Mouse (Mus musculus) heart, embryonic 11.5 days (tissue): ENCODE results near the gene Haao. TPM values are rescaled to one million over a fixed set of nuclear protein-coding genes. Genes with fewer than 3 reads are reported as not detected.
A peak's percentile ranks its signal among the peaks of the same experiment; 100 is the strongest.
"Not testable (repeated sequence)": the region's sequence is repeated elsewhere in the genome, so short reads cannot be mapped to it uniquely, and the experiment has no call there.

Experiments
- ATAC-seq: fragments of 200-750 bp; cut with Nextera tagmentation; replicated peaks from 2 replicates; pipeline ENCODE4 v1.8.0; 2017; ENCODE audit warnings: moderate library complexity; ENCODE audit not compliant: insufficient number of reproducible peaks, low FRiP score, low TSS enrichment
- H3K27ac ChIP-seq: fragments of 300-500 bp; sonication (generic); 2 replicates; pipeline ENCODE4 v1.5.1; 2014; ENCODE audit warnings: mild to moderate bottlenecking, low read depth, low read length
- H3K27me3 ChIP-seq: fragments of 300-500 bp; sonication (generic); 2 replicates; pipeline ENCODE4 v1.6.1; 2014; ENCODE audit warnings: mild to moderate bottlenecking, low read length, mixed read lengths; ENCODE audit not compliant: control insufficient read depth, insufficient read depth
- H3K36me3 ChIP-seq: fragments of 300-500 bp; sonication (generic); 2 replicates; pipeline ENCODE4 v1.6.1; 2014; ENCODE audit warnings: mild to moderate bottlenecking, low read length, moderate library complexity, mixed read lengths; ENCODE audit not compliant: control insufficient read depth, insufficient read depth
- H3K4me1 ChIP-seq: fragments of 300-500 bp; sonication (generic); 2 replicates; pipeline ENCODE4 v1.6.1; 2014; ENCODE audit warnings: low read length; ENCODE audit not compliant: control insufficient read depth, insufficient read depth
- H3K4me2 ChIP-seq: fragments of 300-500 bp; sonication (generic); 2 replicates; pipeline ENCODE4 v1.6.1; 2014; ENCODE audit warnings: mild to moderate bottlenecking, moderate library complexity
- H3K4me3 ChIP-seq: fragments of 300-500 bp; sonication (generic); 2 replicates; pipeline ENCODE4 v1.5.1; 2014; ENCODE audit warnings: low read depth, low read length
- H3K9ac ChIP-seq: fragments of 300-500 bp; sonication (generic); 2 replicates; pipeline ENCODE4 v1.6.1; 2014; ENCODE audit warnings: mild to moderate bottlenecking, low read depth, low read length, moderate library complexity
- H3K9me3 ChIP-seq: fragments of 300-500 bp; sonication (generic); replicated peaks from 2 replicates; pipeline ENCODE4 v1.6.1; 2016; ENCODE audit warnings: low read length; ENCODE audit not compliant: control insufficient read depth
- WGBS: fragments of 180-500 bp; shearing (Covaris S2); extraction: QIAGEN DNeasy Blood & Tissue Kit; methylation state at CpG from one replicate; pipeline ENCODE4 v1.1.7; 2014; ENCODE audit not compliant: insufficient replicate concordance; 5-methylcytosine and 5-hydroxymethylcytosine counted together
- polyA plus RNA-seq: library from polyadenylated mRNA; unstranded; fragments of >200 nt; fragmentation: Nextera tagmentation; extraction: Ambion mirVana; gene quantifications from 2 replicates; pipeline ENCODE4 v1.2.1, GENCODE M21; 2014

Haao gene
- polyA plus RNA-seq, 1 experiment from 2014 or later = 0.21 TPM

GRCm38 (mm10) chr17:83860968-83861367 is 13.2 kb upstream of the Haao start:
- Histone ChIP-seq H3K4me3 (peak overlapping the region; percentile 78), H3K4me2 (peak overlapping the region; percentile 89)
- not testable (repeated sequence) for H3K36me3 ChIP-seq, ATAC-seq, H3K27me3 ChIP-seq, H3K4me1 ChIP-seq, H3K9ac ChIP-seq, H3K9me3 ChIP-seq, H3K27ac ChIP-seq
- 57% methylated on average over 8 of the region's 8 CpGs for WGBS

- Histone ChIP-seq H3K36me3 (no peaks in the 10 kb centered on the region), H3K9me3 (no peaks in the 10 kb centered on the region), H3K9ac (no peak overlapping the region), H3K27ac (no peak overlapping the region), H3K4me2 (no peak overlapping the region), H3K4me1 (no peaks in the 10 kb centered on the region), H3K4me3 (no peak overlapping the region), H3K27me3 (no peaks in the 10 kb centered on the region)
- WGBS = 62% methylated on average over 7 of the region's 7 CpGs
- ATAC-seq = no peak
These were observed 12.5 kb upstream of the Haao start for GRCm38 (mm10) chr17:83860224-83860623.

GRCm38 (mm10) chr17:83859639-83860038 is 11.9 kb upstream of the Haao start:
- H3K36me3 ChIP-seq = no peaks in the 10 kb centered on the region
- no peaks in the 10 kb centered on the region for H3K4me1 ChIP-seq
- no peak overlapping the region for H3K4me2 ChIP-seq
- no peak overlapping the region for H3K27ac ChIP-seq
- H3K9ac ChIP-seq = no peak overlapping the region
- ATAC-seq = no peak
- H3K27me3 ChIP-seq = no peaks in the 10 kb centered on the region
- 91% methylated on average over 4 of the region's 4 CpGs for WGBS
- H3K4me3 ChIP-seq = no peak overlapping the region
- no peaks in the 10 kb centered on the region for H3K9me3 ChIP-seq

GRCm38 (mm10) chr17:83858413-83858812 is 10.7 kb upstream of the Haao start:
- H3K36me3 ChIP-seq = no peaks in the 10 kb centered on the region
- no peaks in the 10 kb centered on the region for H3K4me1 ChIP-seq
- H3K4me3 ChIP-seq = no peak overlapping the region
- H3K9ac ChIP-seq = no peak overlapping the region
- H3K4me2 ChIP-seq = no peak overlapping the region
- 73% methylated on average over 7 of the region's 7 CpGs for WGBS
- no peaks in the 10 kb centered on the region for H3K27me3 ChIP-seq
- H3K27ac ChIP-seq = no peak overlapping the region
- no peaks in the 10 kb centered on the region for H3K9me3 ChIP-seq
- peak; percentile 50; the same call in 1 of the 2 replicates for ATAC-seq

GRCm38 (mm10) chr17:83854284-83854918 is 6.6 kb upstream of the Haao start:
- Histone ChIP-seq H3K9ac (no peak overlapping the region), H3K4me1 (peaks cover 3% of the 10 kb centered on the region; the same call in 1 of the 2 replicates), H3K4me3 (no peak overlapping the region), H3K27me3 (no peaks in the 10 kb centered on the region), H3K4me2 (0 out of 2 replicates have a peak overlapping the region, but pooled peaks have one; percentile 23), H3K27ac (no peak overlapping the region), H3K9me3 (no peaks in the 10 kb centered on the region), H3K36me3 (no peaks in the 10 kb centered on the region)
- ATAC-seq = peak; percentile 79
- 46% methylated on average over 12 of the region's 12 CpGs for WGBS

GRCm38 (mm10) chr17:83853831-83854230 is 6.1 kb upstream of the Haao start:
- ATAC-seq = no peak
- Histone ChIP-seq H3K36me3 (no peaks in the 10 kb centered on the region), H3K27me3 (no peaks in the 10 kb centered on the region), H3K27ac (no peak overlapping the region), H3K9me3 (no peaks in the 10 kb centered on the region), H3K9ac (no peak overlapping the region), H3K4me1 (peaks cover 3% of the 10 kb centered on the region; the same call in 1 of the 2 replicates), H3K4me2 (0 out of 2 replicates have a peak overlapping the region, but pooled peaks have one; percentile 23), H3K4me3 (no peak overlapping the region)
- 44% methylated on average over 3 of the region's 3 CpGs for WGBS

GRCm38 (mm10) chr17:83850864-83851263 is 3.1 kb upstream of the Haao start:
- Histone ChIP-seq H3K4me3 (no peak overlapping the region), H3K36me3 (no peaks in the 10 kb centered on the region), H3K27me3 (no peaks in the 10 kb centered on the region), H3K4me1 (peaks cover 3% of the 10 kb centered on the region; the same call in 1 of the 2 replicates), H3K4me2 (no peak overlapping the region), H3K9me3 (no peaks in the 10 kb centered on the region), H3K27ac (no peak overlapping the region), H3K9ac (no peak overlapping the region)
- no peak for ATAC-seq
- WGBS = 79% methylated on average over 5 of the region's 5 CpGs

- Histone ChIP-seq H3K36me3 (no peaks in the 10 kb centered on the region), H3K4me1 (peaks cover 3% of the 10 kb centered on the region; the same call in 1 of the 2 replicates), H3K9ac (no peak overlapping the region), H3K9me3 (no peaks in the 10 kb centered on the region), H3K27ac (no peak overlapping the region), H3K4me3 (no peak overlapping the region), H3K27me3 (no peaks in the 10 kb centered on the region), H3K4me2 (peak overlapping the region; percentile 52)
- WGBS = 10% methylated on average over 9 of the region's 9 CpGs
- ATAC-seq = no peak
These were observed 2.7 kb upstream of the Haao start for GRCm38 (mm10) chr17:83850458-83850857.

- no peak for ATAC-seq
- WGBS = 76% methylated on average over 5 of the region's 5 CpGs
- Histone ChIP-seq H3K4me2 (peak overlapping the region; percentile 52; the same call in 1 of the 2 replicates), H3K9me3 (no peaks in the 10 kb centered on the region), H3K27me3 (no peaks in the 10 kb centered on the region), H3K27ac (no peak overlapping the region), H3K4me1 (peaks cover 3% of the 10 kb centered on the region; the same call in 1 of the 2 replicates), H3K4me3 (no peak overlapping the region), H3K9ac (no peak overlapping the region), H3K36me3 (no peaks in the 10 kb centered on the region)
These were observed 2.0 kb upstream of the Haao start for GRCm38 (mm10) chr17:83849717-83850116.
